Mouse (Mus musculus) left cerebral cortex, postnatal 36 days (tissue): ENCODE measurements around the gene Tnk2. TPM values are rescaled to one million over a fixed set of nuclear protein-coding genes. Genes with fewer than 3 reads are reported as not detected.

Experiments
- DNase-seq, 2 experiments: peaks; one replicate each; pipeline ENCODE4 v3.0.0; 2021 to 2022; ENCODE audit warnings: low spot score in 2 of 2, mixed read lengths in 1 of 2
- intact Hi-C: fragments of 180-260 bp; cut with DNase I; formaldehyde crosslinking; loops from one replicate; pipeline ENCODE4 v1.15.1; 2025
- total RNA-seq, 2 experiments: library from RNA; stranded (reverse); gene quantifications; 2 replicates each; pipeline ENCODE4 v1.2.3; 2021

The Tnk2 gene
- total RNA-seq, 2 experiments from 2014 or later = 197 to 205 TPM

DNA sequence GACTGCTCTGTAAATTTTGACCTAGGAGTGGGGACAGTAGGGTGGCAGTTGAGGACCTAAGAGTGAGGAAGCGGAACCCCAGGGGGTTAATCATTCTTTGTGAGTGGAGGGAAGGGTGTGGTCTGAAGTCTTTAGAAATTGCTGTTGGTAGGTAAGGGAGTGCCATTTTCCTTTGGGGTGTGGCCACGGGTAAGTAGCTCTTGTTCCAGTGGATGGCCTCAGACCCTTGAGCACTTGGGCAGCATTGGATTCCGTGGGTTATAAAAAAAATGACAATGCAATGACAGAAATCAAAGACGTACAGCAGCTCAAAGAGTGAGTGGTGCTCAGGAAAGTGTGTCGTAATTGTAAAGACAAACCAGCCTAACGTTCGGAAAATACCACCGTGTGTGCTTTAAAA is 12.6 kb downstream of the Tnk2 start:
- intact Hi-C loops = no loop called here
- no peak for DNase-seq

DNA sequence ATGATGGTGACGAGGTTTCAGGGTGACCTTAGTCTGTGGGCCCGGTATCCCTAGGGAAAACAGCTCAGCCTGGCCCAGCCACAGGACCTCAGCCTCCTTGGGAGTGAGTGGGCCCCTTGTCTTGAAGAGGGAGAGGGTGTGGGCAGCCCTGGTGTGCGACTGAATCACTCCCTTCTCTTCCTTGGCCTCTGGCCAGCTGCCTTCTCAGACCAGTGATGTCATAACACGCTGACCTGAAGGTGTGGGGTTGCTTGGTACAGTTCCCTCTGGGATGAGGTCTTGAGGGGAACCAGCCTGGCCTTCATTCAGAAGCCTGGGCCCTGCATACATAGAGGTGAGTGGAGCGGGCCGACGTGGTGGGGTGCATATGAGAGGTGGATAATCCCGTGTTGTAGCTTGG is 13.1 kb downstream of the Tnk2 start:
- no peak for DNase-seq
- intact Hi-C loops = no loop called here

DNA sequence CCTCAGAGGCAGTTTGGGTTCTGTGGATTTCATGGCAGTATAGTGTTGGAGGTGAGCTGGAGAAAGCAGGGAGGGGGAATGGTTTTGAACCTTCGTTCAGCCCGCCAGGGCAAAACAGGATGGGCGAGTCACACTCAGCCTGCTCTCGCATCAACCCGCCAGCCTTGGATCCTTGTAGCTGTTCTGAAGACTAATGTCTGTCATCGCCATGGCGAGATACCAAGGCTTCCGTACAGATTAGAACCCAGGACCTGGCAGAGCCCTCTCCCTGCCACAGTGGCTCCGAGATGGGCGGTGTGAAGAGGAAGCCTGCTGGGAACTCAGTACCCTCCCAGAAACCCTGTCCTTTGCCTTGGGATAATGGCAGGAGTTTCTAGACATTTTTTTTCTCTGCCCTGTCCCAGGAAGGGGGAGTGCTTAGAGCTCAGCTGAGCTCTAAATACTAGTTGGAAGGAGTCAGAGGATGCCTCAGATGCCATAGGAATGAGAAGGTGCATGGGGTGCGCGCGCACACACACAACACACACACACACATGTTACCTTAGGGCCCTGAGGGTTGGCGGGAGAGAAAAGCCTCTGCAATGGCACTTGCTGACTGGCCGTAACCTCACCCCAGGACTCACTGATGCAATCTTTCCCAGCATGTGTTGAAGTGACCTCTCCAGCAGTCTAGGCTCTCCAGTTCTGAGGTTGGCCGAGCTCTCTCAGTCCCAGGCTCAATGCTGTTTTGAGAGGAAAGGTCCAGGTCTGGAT is 14.0 kb downstream of the Tnk2 start:
- intact Hi-C loops = loop anchor here (2.0 kb wide), 1 partner anchor 25 kb away; no protein-coding TSS in a partner anchor
- no peak for DNase-seq

DNA sequence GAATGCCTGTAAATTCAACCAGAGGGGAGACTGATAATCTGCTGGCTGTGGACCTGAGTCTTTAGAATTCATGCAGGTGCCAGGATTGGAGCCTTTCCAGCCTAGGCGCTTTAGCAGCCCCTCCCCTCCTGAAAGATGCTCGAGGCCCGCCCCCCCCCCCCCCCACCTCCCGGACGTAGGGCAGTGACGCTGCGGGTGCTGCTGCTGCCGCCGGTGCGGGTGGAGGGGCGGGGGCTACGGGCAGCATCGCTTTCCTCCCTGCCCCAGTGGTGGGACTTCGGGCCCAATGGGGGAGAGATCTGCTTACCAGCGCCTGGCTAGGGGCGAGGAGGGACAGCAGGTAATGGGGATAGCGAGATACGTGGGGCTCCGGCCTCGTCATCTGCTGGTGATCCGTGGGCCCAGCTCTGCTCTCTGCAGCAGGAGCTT is 15.1 kb downstream of the Tnk2 start:
- DNase-seq = peak; percentile 61 to 69
- intact Hi-C loops = loop anchor here (2.0 kb wide), 1 partner anchor 24 kb away; no protein-coding TSS in a partner anchor

DNA sequence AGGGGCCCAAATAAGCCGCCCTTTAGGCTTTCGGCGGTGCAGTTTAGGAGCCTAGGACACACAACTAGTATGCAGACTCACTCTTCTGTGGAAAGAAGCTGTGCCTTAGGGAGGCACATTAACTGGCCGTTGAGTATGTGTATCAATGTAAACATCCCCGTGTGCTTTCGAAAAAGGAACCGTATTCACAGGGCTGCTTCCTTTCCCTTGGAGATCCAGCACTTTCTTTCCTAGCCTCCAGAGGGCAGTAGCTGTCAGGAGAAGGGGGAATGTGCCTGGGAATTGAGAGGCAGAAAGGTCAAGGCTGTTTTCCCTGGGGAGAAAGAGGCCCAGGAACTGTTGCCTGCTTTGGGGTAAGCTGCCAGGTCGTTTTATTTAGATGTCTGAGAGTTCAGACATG is 15.7 kb downstream of the Tnk2 start:
- intact Hi-C loops = loop anchor here (2.0 kb wide), 1 partner anchor 23 kb away; no protein-coding TSS in a partner anchor
- peak; percentile 67 to 68 for DNase-seq

DNA sequence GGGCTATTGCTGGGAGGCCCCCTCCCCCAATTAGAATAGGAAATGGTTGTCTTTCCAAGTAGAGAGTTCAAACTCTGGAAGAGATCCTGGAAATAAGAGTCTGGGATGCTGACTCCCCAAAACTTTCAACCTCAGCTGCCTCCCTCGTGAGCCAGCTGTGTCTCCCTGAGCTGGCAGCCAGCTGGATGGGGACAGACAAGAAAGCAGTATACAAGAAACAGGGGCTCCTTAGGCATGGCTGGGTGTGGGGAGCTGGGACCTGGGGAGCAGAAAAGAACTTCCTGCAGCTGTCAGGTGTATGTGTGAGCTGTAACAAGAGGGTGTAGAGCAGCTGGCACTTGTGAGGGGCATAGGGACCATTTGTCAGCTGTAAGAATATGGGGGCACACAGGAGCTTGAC is 16.4 kb downstream of the Tnk2 start:
- DNase-seq = no peak
- intact Hi-C loops = no loop called here

DNA sequence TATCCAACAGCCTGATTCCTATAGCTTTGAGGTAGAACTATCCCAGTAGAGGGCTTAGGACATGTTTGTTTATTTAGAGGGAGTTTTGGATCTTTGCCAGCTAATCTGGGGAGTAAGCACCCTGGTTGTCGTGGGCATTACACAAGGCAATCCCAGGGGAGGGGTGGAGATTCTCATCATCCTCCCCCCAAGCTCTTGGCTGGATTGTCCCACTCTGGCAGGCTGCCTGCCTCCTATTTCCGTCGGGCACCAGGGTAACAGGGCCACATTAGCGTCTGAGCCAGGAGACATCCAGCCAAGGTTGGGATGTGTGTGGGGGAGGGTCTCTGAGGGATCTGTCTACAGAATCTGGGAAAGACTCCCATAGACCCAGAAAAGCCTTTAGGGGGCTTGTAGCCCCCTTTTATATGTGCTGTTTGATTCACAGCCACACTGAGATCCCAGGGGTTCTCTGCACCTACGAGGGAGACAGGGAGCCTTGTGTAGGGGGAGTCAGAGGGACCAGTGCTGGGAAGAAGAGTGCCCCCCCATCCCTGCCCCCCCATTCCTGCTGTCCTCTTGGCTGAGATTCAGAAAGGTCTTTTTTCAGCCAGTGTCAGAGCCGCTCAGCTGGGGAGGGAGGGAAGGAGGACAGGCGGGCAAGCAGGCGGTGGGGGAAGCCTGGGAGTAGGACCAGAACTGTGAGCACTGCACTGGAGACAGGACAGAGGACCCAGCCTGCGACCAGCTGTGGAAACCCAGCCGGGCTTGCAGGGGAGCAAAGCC is 17.1 kb downstream of the Tnk2 start:
- intact Hi-C loops = no loop called here
- peak; percentile 57 to 64 for DNase-seq

DNA sequence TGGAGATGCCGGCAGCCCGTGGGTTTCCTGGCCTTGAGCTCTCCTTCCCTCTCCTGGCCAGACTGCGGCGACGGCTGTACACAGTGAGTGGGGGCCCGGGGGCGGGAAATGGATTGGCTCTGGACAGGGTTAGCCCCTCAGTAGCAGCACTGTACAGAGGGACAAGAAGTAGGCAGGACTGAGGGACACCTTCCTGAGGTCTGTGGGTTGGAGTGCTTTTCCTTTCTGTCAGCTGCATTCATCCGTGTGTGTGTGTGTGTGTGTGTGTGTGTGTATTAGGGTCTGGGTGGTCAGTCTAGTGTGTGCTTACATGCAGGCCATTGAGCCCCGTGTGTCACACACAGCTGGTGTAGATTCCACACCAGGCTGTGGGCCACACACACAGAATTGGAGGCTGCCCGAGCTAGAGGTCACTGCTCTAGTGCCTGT is 17.8 kb downstream of the Tnk2 start:
- intact Hi-C loops = no loop called here

DNA sequence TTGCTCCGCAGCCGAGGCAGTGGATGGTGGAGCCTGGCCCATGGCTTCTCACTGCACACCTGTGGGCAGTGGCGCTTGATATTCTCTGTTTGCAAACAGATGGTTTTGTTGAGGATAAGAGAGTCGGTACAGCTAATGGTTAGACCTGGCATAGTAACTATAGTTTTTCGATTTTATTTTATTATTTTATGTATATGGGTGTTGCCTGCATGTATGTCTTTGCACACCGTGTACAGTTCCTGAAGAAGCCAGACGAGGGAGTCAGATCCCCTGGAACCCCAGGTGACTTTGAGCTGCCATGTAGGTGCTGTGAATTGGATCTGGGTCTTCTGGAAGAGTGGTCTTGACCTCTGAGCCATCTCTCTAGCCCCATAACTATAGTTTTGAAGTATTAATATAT is 18.7 kb downstream of the Tnk2 start:
- no peak for DNase-seq
- intact Hi-C loops = no loop called here

More for the DNA sequence above, 17.8 kb downstream of the Tnk2 start:
- no peak for DNase-seq

DNA sequence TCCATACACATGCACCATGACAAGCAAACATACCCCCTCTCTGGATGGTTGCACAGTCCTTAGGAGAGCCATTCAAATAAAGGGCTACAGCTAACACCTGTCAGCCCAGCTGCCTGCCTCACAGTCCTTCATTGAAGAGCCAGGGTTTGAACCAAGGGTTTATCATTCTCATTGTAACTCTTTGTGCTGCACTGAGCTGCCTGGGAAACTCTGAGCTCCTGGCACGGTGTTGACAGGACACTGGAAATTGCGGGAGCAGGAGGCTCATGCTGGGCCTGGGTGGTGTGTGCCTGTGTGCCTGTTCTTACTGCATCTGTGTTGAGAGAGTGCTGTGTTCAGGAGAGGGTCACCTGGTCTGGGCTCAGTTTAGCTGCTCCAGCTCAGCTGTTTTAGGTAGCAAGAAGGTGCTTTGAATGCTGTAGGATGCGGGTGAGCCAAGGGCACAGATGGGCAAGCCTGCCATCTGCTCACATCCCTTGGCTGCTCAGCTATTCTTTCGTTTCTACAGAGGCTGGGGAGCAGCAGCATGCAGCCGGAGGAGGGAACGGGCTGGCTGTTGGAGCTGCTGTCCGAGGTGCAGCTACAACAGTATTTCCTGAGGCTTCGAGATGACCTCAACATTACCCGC is 19.7 kb downstream of the Tnk2 start:
- DNase-seq = no peak
- intact Hi-C loops = no loop called here

DNA sequence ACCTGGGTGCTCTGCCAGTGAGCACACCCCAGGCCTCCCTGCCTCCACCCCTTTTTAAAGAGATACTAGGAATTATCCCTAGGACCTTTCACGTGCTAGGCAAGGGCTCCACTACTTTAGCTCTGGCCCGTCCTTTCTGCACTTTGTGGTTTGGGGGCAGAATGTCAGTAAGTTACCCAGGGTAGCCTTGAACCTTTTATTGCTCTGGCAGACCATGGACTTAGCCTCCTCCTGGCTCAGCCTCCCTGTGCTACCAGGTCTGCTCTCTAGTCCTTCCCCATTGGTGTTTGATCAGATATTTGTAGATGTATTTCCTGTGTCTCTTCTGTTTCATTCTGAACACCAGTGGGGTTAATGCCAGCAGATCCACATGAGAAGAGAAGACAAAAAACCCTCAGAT is 20.5 kb downstream of the Tnk2 start:
- intact Hi-C loops = no loop called here
- no peak for DNase-seq

DNA sequence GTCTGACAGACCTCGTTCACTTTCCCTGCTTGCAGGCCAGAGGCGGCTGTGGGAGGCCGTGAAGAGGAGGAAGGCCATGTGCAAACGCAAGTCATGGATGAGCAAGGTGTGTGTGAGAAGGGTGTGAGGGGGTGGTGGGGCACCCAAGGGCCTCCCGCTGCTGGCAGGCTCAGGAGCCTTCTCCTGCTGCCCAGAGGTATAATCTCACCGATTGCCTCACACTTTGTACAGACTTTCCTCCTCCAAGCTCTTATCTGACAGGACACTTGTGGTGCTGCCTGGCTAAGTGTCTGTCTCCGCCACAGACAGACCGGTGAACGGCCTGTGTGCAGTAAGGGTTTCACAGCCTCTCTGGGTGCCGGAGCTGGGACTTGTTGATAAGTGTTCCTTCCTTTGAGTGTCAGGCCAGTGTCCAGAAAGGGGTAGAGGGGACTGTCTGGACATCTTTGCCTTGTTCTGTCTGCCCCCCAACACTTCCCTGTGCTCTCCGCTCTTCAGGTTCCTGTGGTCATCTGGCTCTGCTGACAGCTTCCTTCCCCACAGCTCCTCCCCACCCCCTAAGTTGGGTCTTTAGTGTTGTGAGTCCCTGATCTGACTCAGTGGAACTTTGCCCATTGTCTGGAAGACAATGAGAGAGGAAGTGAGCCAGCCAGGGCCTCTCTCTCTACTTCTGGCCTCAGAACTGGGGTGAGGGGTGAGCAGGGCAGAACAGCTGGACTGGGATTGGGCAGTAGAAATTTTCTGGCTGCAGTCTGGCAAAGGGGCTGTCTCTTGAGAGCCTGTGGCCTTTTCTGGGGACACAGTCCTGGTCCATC is 22.4 kb downstream of the Tnk2 start:
- DNase-seq = no peak
- intact Hi-C loops = no loop called here

DNA sequence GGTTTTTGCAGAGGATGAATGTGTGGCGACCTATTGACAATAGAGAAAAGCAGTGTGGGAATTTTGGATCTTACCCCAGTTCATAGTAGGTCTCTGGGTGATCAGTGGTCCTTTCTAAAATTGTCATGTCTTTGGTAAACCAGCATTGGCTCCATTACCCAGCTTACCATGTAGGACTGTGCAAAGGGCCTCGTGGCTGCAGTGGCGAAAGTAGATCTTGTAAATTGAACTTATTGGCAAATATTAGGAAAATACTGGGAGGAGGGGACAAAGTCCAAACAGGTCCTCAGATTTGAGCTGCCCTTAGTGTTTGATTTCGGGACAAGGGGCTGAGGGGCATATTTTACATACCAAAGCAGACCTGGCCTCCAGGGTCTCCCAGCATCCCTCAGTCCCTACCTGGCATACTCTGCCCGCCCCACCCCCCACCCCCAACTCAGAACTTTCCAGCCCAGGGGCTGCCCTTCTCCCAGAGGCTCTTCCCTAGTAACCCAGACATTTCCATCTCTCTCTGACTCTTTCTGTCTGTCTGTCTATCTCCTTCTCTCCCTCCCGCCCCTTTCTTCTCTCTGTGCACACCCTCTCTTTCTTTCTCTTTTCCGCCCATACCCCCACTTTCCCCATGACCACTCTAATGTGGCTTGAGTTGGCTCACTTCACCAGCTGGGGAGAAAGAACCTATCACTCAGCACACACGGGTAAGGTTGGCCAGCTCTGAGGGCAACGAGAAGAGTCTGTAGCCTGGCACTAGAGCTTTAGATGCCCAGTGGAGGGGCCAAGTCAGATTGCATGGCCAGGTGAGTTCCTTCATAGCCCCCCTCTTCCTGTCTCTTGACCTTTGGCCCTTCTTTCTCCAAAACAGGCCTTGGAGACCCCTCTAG is 23.2 kb downstream of the Tnk2 start:
- intact Hi-C loops = no loop called here
- no peak for DNase-seq

DNA sequence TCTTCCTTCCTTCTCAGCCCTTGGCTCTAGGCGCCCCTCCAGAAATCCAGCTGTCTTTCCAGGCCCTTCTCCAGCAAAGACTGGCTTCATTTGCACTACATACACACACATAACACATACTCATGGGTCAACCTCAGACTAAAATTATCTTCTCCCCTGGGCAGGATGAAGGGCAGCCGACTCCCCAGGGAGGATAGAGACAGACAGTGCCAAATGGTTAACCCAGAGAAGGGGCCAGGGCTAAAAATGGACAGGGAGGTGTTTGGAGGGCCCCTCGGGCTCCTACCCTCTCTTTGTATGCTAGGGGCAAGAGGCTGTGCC is 23.8 kb downstream of the Tnk2 start:
- no peak for DNase-seq
- intact Hi-C loops = no loop called here

DNA sequence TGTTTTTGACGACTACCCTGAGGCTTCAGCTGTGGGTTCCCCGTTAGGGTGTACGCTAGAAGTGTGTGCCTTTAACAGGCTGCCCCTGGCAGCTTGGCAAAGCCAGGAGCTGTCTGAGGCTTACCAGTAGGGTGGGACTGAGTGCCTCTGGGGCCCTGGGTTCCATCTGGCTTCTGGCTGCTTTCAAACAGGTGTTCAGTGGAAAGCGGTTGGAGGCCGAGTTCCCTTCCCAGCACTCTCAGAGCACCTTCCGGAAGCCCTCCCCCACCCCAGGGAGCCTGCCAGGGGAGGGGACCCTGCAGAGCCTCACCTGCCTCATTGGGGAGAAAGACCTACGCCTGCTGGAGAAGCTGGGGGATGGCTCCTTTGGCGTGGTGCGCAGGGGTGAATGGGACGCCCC is 24.4 kb downstream of the Tnk2 start:
- intact Hi-C loops = no loop called here
- no peak for DNase-seq

DNA sequence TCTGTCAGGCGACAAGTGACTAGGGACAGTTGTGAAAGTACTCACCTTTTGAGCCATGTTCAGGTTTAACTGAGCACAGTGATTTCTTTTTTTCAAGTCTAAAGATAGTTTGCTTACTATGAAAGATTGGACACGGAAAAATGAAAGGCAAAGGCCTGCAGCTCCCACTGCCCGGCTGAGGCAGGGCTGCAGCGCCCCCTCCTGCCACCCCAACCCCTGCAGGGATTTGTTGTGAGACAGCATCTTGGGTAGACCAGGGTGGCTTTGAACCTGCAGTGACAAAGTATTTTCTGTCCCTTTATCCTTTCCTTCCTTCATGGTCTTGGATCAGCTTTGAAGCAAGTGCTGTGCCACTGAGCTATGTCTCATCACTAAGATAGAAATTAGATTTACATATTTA is 24.8 kb downstream of the Tnk2 start:
- no peak for DNase-seq
- intact Hi-C loops = no loop called here

DNA sequence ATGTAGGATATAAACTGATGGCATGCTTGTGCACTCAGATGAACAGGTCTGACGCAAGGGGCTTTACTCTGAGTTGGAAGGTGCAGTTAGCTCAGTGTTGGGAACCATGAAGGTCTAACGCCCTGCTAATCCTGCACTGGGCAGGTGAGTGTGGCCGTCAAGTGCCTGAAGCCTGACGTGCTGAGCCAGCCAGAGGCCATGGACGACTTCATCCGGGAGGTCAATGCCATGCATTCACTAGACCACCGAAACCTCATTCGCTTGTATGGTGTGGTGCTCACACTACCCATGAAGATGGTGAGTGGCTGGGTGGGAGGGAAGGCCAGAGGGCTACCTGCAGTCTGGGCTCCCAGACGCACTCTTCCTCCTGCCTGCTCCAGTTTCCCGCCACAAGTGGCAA is 25.6 kb downstream of the Tnk2 start:
- no peak for DNase-seq
- intact Hi-C loops = no loop called here

DNA sequence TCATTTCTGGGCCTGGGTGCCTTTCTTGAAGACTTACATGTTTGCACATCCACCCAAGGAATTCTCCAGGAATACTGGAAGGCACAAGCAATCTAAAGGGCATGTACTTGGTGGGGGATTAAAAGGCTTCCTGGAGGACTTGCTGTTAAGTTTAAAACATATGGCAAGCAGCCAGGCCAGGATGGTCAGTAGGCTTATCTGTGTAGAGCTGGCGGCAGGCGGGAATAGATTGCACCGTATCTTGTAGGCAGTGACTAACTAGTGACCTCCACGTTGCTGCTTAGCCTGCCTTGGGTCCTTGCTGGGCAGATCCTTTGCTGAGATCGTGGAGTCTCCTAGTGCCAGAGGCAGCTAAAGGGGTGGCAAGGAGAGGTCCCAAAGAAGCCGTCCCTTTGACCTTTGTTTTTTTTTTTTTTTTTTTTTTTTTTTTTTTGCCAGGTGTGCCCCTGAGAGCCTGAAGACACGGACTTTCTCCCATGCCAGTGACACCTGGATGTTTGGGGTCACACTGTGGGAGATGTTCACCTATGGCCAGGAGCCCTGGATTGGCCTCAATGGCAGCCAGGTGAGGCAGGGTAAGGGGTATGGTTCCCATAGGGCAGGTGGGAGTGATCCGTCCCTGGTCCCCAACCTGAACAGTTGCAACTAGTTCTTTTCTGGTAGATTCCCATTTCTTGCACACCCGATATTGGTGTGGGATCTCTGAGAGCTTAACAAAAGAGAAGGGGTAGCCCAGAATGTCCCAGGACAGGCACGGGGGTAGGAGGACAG is 26.9 kb downstream of the Tnk2 start:
- intact Hi-C loops = no loop called here

More for the DNA sequence above, 26.9 kb downstream of the Tnk2 start:
- DNase-seq = no peak
